Mouse (Mus musculus) forebrain, embryonic 14.5 days (tissue): ENCODE data around the gene Asap2. TPM values are rescaled to one million over a fixed set of nuclear protein-coding genes. Genes with fewer than 3 reads are reported as not detected.
A peak's percentile ranks its signal among the peaks of the same experiment; 100 is the strongest.

Experiments used
- ATAC-seq: fragments of 200-750 bp; cut with Nextera tagmentation; 2 replicates; pipeline ENCODE4 v1.8.0; 2017; ENCODE audit warnings: mild to moderate bottlenecking, moderate library complexity
- DNase-seq: peaks from one replicate; pipeline ENCODE4 v3.0.0-alpha.2; 2015; ENCODE audit warnings: low spot score
- H3K27ac ChIP-seq: fragments of 300-500 bp; sonication (generic); 2 replicates; pipeline ENCODE4 v1.5.1; 2014; ENCODE audit warnings: low read depth, mild to moderate bottlenecking, control low read depth, low read length, moderate library complexity
- H3K27me3 ChIP-seq: fragments of 300-500 bp; sonication (generic); replicated peaks from 2 replicates; pipeline ENCODE4 v1.6.1; 2014; ENCODE audit warnings: low read length, control low read depth, mixed read lengths; ENCODE audit not compliant: control insufficient read depth, insufficient read depth
- H3K36me3 ChIP-seq: fragments of 300-500 bp; sonication (generic); 2 replicates; pipeline ENCODE4 v1.6.1; 2014; ENCODE audit warnings: low read length, control low read depth; ENCODE audit not compliant: control insufficient read depth, insufficient read depth
- H3K4me1 ChIP-seq: fragments of 300-500 bp; sonication (generic); 2 replicates; pipeline ENCODE4 v1.6.1; 2014; ENCODE audit warnings: antibody characterized with exemption, low read length, control low read depth; ENCODE audit not compliant: control insufficient read depth, insufficient read depth
- H3K4me2 ChIP-seq: fragments of 300-500 bp; sonication (generic); 2 replicates; pipeline ENCODE4 v1.6.1; 2014; ENCODE audit warnings: mild to moderate bottlenecking, control low read depth, low read length
- H3K4me3 ChIP-seq: fragments of 300-500 bp; sonication (generic); 2 replicates; pipeline ENCODE4 v1.5.1; 2014; ENCODE audit warnings: low read depth, low read length, control low read depth
- H3K9ac ChIP-seq: fragments of 300-500 bp; sonication (generic); 2 replicates; pipeline ENCODE4 v1.6.1; 2014; ENCODE audit warnings: mild to moderate bottlenecking, low read length, control low read depth, moderate library complexity
- H3K9me3 ChIP-seq: fragments of 300-500 bp; sonication (generic); replicated peaks from 2 replicates; pipeline ENCODE4 v1.6.1; 2016; ENCODE audit warnings: low read length, control low read depth, mixed read lengths; ENCODE audit not compliant: control insufficient read depth
- WGBS: fragments of 180-500 bp; shearing (Covaris S2); extraction: QIAGEN DNeasy Blood & Tissue Kit; methylation state at CpG from one replicate; pipeline ENCODE4 v1.1.7; 2014; 5-methylcytosine and 5-hydroxymethylcytosine counted together
- polyA plus RNA-seq: library from polyadenylated mRNA; unstranded; fragments of >200 nt; fragmentation: Nextera tagmentation; extraction: Ambion mirVana; gene quantifications from 2 replicates; pipeline ENCODE4 v1.2.1, GENCODE M21; 2014

Asap2 gene
- polyA plus RNA-seq, 1 experiment from 2014 or later: 13.1 TPM

GRCm38 (mm10) chr12:21128930-21129869, 138.9 kb downstream of the Asap2 start:
- WGBS: 88% methylated on average over 9 of the region's 9 CpGs
- Histone ChIP-seq H3K36me3 (no peaks in the 10 kb centered on the region), H3K9me3 (no peaks in the 10 kb centered on the region), H3K9ac (no peak overlapping the region), H3K4me1 (peaks cover 26% of the 10 kb centered on the region), H3K4me3 (no peak overlapping the region), H3K27me3 (no peaks in the 10 kb centered on the region), H3K4me2 (no peak overlapping the region), H3K27ac (no peak overlapping the region)
- DNase-seq: no peak
- no peak for ATAC-seq

- Histone ChIP-seq H3K9ac (no peak overlapping the region), H3K9me3 (no peaks in the 10 kb centered on the region), H3K4me1 (peaks cover 33% of the 10 kb centered on the region), H3K27ac (no peak overlapping the region), H3K4me2 (no peak overlapping the region), H3K27me3 (no peaks in the 10 kb centered on the region), H3K36me3 (no peaks in the 10 kb centered on the region), H3K4me3 (no peak overlapping the region)
- 75% methylated on average over 10 of the region's 10 CpGs for WGBS
- DNase-seq: no peak
- ATAC-seq: no peak
Measured at GRCm38 (mm10) chr12:21130274-21130823, 140.1 kb downstream of the Asap2 start.

- ATAC-seq (no peak), DNase-seq (no peak)
- no peak overlapping the region for H3K4me3 ChIP-seq
- no peaks in the 10 kb centered on the region for H3K27me3 ChIP-seq
- no peaks in the 10 kb centered on the region for H3K36me3 ChIP-seq
- H3K4me2 ChIP-seq: no peak overlapping the region
- H3K9me3 ChIP-seq: no peaks in the 10 kb centered on the region
- no peak overlapping the region for H3K27ac ChIP-seq
- WGBS: 39% methylated on average over 10 of the region's 10 CpGs
- no peak overlapping the region for H3K9ac ChIP-seq
- H3K4me1 ChIP-seq: peaks cover 38% of the 10 kb centered on the region
Measured at GRCm38 (mm10) chr12:21132537-21132936, 142.3 kb downstream of the Asap2 start.

- Histone ChIP-seq H3K27me3 (no peaks in the 10 kb centered on the region), H3K4me3 (no peak overlapping the region), H3K4me2 (no peak overlapping the region), H3K9ac (no peak overlapping the region), H3K27ac (no peak overlapping the region), H3K4me1 (peaks cover 38% of the 10 kb centered on the region), H3K36me3 (no peaks in the 10 kb centered on the region), H3K9me3 (no peaks in the 10 kb centered on the region)
- DNase-seq (no peak), ATAC-seq (no peak)
- WGBS: 73% methylated on average over 4 of the region's 4 CpGs
Measured at GRCm38 (mm10) chr12:21133031-21133430, 142.8 kb downstream of the Asap2 start.

GRCm38 (mm10) chr12:21133972-21134859, 144.0 kb downstream of the Asap2 start:
- ATAC-seq: 0 out of 2 replicates have a peak, but pooled peaks have one; percentile 8

GRCm38 (mm10) chr12:21135651-21136461, 145.6 kb downstream of the Asap2 start:
- Histone ChIP-seq H3K9ac (0 out of 2 replicates have a peak overlapping the region, but pooled peaks have one; percentile 6), H3K4me3 (no peak overlapping the region), H3K4me1 (peaks cover 40% of the 10 kb centered on the region), H3K27ac (peak overlapping the region; percentile 75), H3K27me3 (no peaks in the 10 kb centered on the region), H3K9me3 (no peaks in the 10 kb centered on the region), H3K4me2 (no peak overlapping the region), H3K36me3 (no peaks in the 10 kb centered on the region)
- DNase-seq (no peak), ATAC-seq (no peak)
- WGBS: 68% methylated on average over 8 of the region's 8 CpGs

More at GRCm38 (mm10) chr12:21133972-21134859, 144.0 kb downstream of the Asap2 start:
- no peak overlapping the region for H3K9ac ChIP-seq
- peak overlapping the region; percentile 28; the same call in 1 of the 2 replicates for H3K27ac ChIP-seq
- no peak overlapping the region for H3K4me2 ChIP-seq
- 44% methylated on average over 17 of the region's 17 CpGs for WGBS
- no peak for DNase-seq
- no peak overlapping the region for H3K4me3 ChIP-seq
- H3K36me3 ChIP-seq: no peaks in the 10 kb centered on the region
- H3K4me1 ChIP-seq: peaks cover 33% of the 10 kb centered on the region
- no peaks in the 10 kb centered on the region for H3K27me3 ChIP-seq
- no peaks in the 10 kb centered on the region for H3K9me3 ChIP-seq

- Histone ChIP-seq H3K4me1 (peaks cover 41% of the 10 kb centered on the region), H3K4me3 (no peak overlapping the region), H3K27me3 (no peaks in the 10 kb centered on the region), H3K36me3 (no peaks in the 10 kb centered on the region), H3K9ac (0 out of 2 replicates have a peak overlapping the region, but pooled peaks have one; percentile 6), H3K27ac (peak overlapping the region; percentile 75; the same call in 1 of the 2 replicates), H3K9me3 (no peaks in the 10 kb centered on the region), H3K4me2 (no peak overlapping the region)
- ATAC-seq (peak; percentile 65), DNase-seq (peak; percentile 84)
- 63% methylated on average over 2 of the region's 2 CpGs for WGBS
Measured at GRCm38 (mm10) chr12:21136462-21136751, 146.1 kb downstream of the Asap2 start.

- peak overlapping the region; percentile 44; the same call in 1 of the 2 replicates for H3K27ac ChIP-seq
- DNase-seq (peak; percentile 37), ATAC-seq (peak; percentile 40; the same call in 1 of the 2 replicates)
- H3K27me3 ChIP-seq: no peaks in the 10 kb centered on the region
- no peaks in the 10 kb centered on the region for H3K9me3 ChIP-seq
- H3K9ac ChIP-seq: no peak overlapping the region
- WGBS: 58% methylated on average over 4 of the region's 4 CpGs
- H3K4me2 ChIP-seq: no peak overlapping the region
- peaks cover 31% of the 10 kb centered on the region for H3K4me1 ChIP-seq
- H3K4me3 ChIP-seq: no peak overlapping the region
- H3K36me3 ChIP-seq: no peaks in the 10 kb centered on the region
Measured at GRCm38 (mm10) chr12:21139560-21139959, 149.3 kb downstream of the Asap2 start.
